24 mouse cellular contexts compared by ENCODE assay signal in genomic region chr9:46073443-46073842, GRCm38 (mm10).
DNase-seq lines count a peak whose midpoint lies in the region; ATAC-seq and TF ChIP-seq lines count a peak whose summit lies in the region.
"Had no signal": no experiment of that assay in that cellular context is flagged by ENCODE, and none has a peak within 500 bp of the region (broad histone marks: within the 10 kb centered on the region; RNA-seq: fewer than 3 reads in every experiment).

No protein-coding gene starts in this region.

- ATAC-seq in megakaryocyte, adult 5-6 weeks (ENCODE audit: poor library complexity, severe bottlenecking): no peak
- ATAC-seq in forebrain, embryonic 16.5 days: no peak
- ATAC-seq: intestine, embryonic 16.5 days had no signal

- no peak overlapping the region for H3K4me2 ChIP-seq in forebrain, embryonic 16.5 days (ENCODE audit: low read length)
- H3K4me2 ChIP-seq: embryonic facial prominence, embryonic 15.5 days; heart, embryonic 13.5 days; hindbrain, embryonic 13.5 days; limb, embryonic 13.5 days; lung, embryonic 15.5 days; midbrain, embryonic 12.5 days; neural tube, embryonic 13.5 days had no signal

- TF ChIP-seq CTCF in olfactory bulb, adult 2 months (IDR thresholded peaks at IDR 0.05; ENCODE audit: insufficient read depth, low read depth, low read length): no peak

- 11% methylated on average over 3 of the region's 3 CpGs for WGBS in olfactory bulb, adult 2 months
- 80% methylated on average over 3 of the region's 3 CpGs for WGBS in forebrain, embryonic 16.5 days

- peaks cover 69% of the 10 kb centered on the region for H3K4me1 ChIP-seq in megakaryocyte, embryonic 14.5 days
- H3K4me1 ChIP-seq in olfactory bulb, adult 2 months (ENCODE audit: control insufficient read depth, insufficient read depth, low read length): peaks cover 22% of the 10 kb centered on the region
- H3K4me1 ChIP-seq in forebrain, embryonic 16.5 days (replicated peaks; ENCODE audit: control insufficient read depth, insufficient read depth, low read length): peaks cover 10% of the 10 kb centered on the region
- H3K4me1 ChIP-seq: lung, embryonic 15.5 days had no signal

- peak; percentile 24 to 79 for DNase-seq in adrenal gland, adult (ENCODE audit: inconsistent age in 2 of 2, low spot score in 1 of 2)
- no peak for DNase-seq in adrenal gland, postnatal 25 days
- peak; percentile 75 for DNase-seq in adipocyte (ENCODE audit: low spot score)
- no peak for DNase-seq in left cerebral cortex, postnatal 14 days (ENCODE audit: low spot score in 2 of 2)
- DNase-seq: adrenal gland, postnatal 10 days; cerebellum, adult 18-20 months; cerebellum, postnatal 25 days; heart, adult 18-20 months; right cerebral cortex, postnatal 25 days; thymus, adult 2 months had no signal

- no peaks in the 10 kb centered on the region for H3K27me3 ChIP-seq in megakaryocyte, embryonic 14.5 days (replicated peaks)
- no peaks in the 10 kb centered on the region for H3K27me3 ChIP-seq in forebrain, embryonic 16.5 days (replicated peaks; ENCODE audit: control insufficient read depth, insufficient read depth, low read length)
- H3K27me3 ChIP-seq: embryonic facial prominence, embryonic 15.5 days; heart, embryonic 13.5 days; hindbrain, embryonic 13.5 days; limb, embryonic 13.5 days; lung, embryonic 15.5 days; midbrain, embryonic 12.5 days; neural tube, embryonic 13.5 days had no signal

- no peak overlapping the region for H3K9ac ChIP-seq in forebrain, embryonic 16.5 days (replicated peaks; ENCODE audit: low read depth, low read length)
- H3K9ac ChIP-seq: embryonic facial prominence, embryonic 15.5 days; heart, embryonic 13.5 days; hindbrain, embryonic 13.5 days; limb, embryonic 13.5 days; liver, embryonic 14.5 days; lung, embryonic 15.5 days; midbrain, embryonic 12.5 days; neural tube, embryonic 13.5 days had no signal

- intact Hi-C loops in left cerebral cortex, postnatal 14 days (cut with DNase I): no loop called here

- peak overlapping the region; percentile 79 for H3K4me3 ChIP-seq in megakaryocyte, embryonic 14.5 days (replicated peaks)
- no peak overlapping the region for H3K4me3 ChIP-seq in olfactory bulb, adult 2 months (ENCODE audit: insufficient read depth, low read depth, low read length)
- H3K4me3 ChIP-seq in forebrain, embryonic 16.5 days (replicated peaks; ENCODE audit: low read length): no peak overlapping the region
- H3K4me3 ChIP-seq: embryonic facial prominence, embryonic 15.5 days; heart, embryonic 13.5 days; hindbrain, embryonic 13.5 days; limb, embryonic 13.5 days; lung, embryonic 15.5 days; midbrain, embryonic 12.5 days; neural tube, embryonic 13.5 days had no signal

- peak overlapping the region; percentile 64; the same call in 1 of the 2 replicates for H3K27ac ChIP-seq in olfactory bulb, adult 2 months (ENCODE audit: insufficient read depth, low read depth, low read length)
- no peak overlapping the region for H3K27ac ChIP-seq in forebrain, embryonic 16.5 days (ENCODE audit: low read length)
- H3K27ac ChIP-seq: embryonic facial prominence, embryonic 15.5 days; heart, embryonic 13.5 days; hindbrain, embryonic 13.5 days; limb, embryonic 13.5 days; liver, embryonic 14.5 days; lung, embryonic 15.5 days; macrophage; midbrain, embryonic 12.5 days; neural tube, embryonic 13.5 days had no signal

- no peaks in the 10 kb centered on the region for H3K9me3 ChIP-seq in megakaryocyte, embryonic 14.5 days
- H3K9me3 ChIP-seq in forebrain, embryonic 16.5 days (ENCODE audit: control insufficient read depth, low read length): no peaks in the 10 kb centered on the region
- H3K9me3 ChIP-seq: embryonic facial prominence, embryonic 15.5 days; heart, embryonic 13.5 days; hindbrain, embryonic 13.5 days; limb, embryonic 13.5 days; lung, embryonic 15.5 days; midbrain, embryonic 12.5 days; neural tube, embryonic 13.5 days had no signal

- TF ChIP-seq POLR2A in olfactory bulb, adult 2 months (IDR thresholded peaks at IDR 0.05; ENCODE audit: insufficient read depth, low read depth, low read length): no peak

- peaks cover 15% of the 10 kb centered on the region for H3K36me3 ChIP-seq in megakaryocyte, embryonic 14.5 days (replicated peaks; ENCODE audit: low read length)
- H3K36me3 ChIP-seq in forebrain, embryonic 16.5 days (ENCODE audit: control insufficient read depth, insufficient read depth): no peaks in the 10 kb centered on the region
- H3K36me3 ChIP-seq: embryonic facial prominence, embryonic 15.5 days; heart, embryonic 13.5 days; hindbrain, embryonic 13.5 days; limb, embryonic 13.5 days; lung, embryonic 15.5 days; midbrain, embryonic 12.5 days; neural tube, embryonic 13.5 days had no signal

Comparison
In these comparisons a context has a peak if more than half of its experiments do, and no peak if none do; other contexts are left out.
1. DNase-seq: peak in adrenal gland, adult (2 of 2) and adipocyte (single experiment); none in adrenal gland, postnatal 25 days (single experiment) and left cerebral cortex, postnatal 14 days (0 of 2).